Mouse (Mus musculus) retina, postnatal 7 days (tissue): ENCODE measurements around the gene Akr1b8.
"Not testable (repeated sequence)": the region's sequence is repeated elsewhere in the genome, so short reads cannot be mapped to it uniquely, and the experiment has no call there.

Source experiments
- DNase-seq: peaks from one replicate; pipeline ENCODE4 v3.0.0-alpha.2; 2012; ENCODE audit warnings: low read depth, low spot score

Akr1b8 gene

DNA sequence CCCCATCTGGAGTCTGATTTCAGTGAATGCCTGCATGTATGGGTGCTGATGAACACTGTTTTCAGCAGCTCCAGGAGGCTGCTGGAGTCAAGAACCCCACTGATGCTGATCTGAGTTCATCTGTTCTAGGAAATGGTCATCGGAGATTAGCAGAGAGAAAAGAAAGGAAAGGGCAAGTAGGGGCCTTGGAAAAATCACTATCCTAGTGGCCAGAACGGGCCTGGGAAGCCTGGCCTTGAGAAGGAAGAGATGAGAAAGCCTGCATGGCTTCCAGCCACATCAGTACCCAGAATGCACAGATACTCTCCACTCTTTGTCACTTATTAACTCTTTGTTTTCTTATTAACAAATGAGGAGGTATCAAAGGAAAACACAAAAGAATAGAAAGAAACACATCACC, 46.8 kb downstream of the Akr1b8 start:
- DNase-seq = no peak

DNA sequence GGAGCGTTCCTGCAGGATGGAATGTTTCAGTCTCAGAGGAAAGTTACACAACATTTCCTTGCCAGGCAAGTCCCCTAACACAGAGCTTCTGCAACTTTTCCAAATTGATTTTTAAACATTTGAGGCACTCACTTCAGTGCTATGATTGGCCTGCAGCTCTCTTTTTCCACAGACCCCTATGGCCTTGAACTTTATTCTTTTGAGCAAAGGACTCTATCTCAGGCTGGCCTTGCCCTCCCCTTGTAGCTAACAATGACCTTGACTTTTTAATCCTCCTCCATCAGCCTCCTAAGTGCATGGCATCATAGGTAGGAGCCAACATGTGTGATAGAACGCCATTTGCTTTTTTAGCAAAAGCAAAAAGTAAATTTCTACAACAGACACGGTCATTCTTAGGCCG, 52.8 kb downstream of the Akr1b8 start:
- DNase-seq = no peak

DNA sequence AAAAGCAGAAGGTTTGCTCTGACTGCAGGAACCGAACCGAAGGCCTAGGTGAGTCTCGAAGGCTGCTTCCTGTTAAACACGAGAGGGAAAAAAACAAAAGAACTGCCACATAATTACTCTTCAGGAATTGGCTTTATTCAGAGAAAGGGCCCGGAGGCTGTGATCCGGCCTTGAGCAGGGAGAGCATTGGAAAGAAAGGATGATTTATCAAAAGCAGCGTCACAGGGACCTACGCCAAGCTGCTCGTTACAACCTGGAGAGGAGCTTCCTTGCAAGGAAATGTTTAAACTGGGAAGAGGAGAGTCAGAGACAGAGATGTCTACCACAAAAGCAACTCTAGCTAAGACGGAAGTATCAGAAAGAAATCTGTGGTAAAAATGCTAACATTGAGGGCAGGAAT, 53.5 kb downstream of the Akr1b8 start:
- no peak for DNase-seq

DNA sequence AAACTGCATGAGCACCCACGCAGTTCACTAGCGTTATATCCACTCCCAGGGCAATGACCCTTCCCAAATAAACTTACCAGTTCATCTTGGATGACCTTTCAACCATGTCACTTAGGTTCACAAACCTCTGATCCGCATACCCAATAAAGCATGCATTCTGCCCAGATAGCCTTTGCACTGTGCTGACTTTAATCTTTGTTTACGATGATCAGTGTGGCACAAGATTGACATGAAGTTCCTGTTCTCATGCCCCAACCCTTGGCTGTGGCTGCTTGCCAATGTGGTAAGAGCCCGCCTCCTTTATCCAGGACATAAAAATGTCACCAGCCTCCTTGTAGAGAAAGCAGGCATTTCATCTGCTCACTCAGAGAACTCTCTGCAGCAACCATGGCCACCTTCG, 58.1 kb downstream of the Akr1b8 start, which contains the start of gene Akr1b7:
Akr1b7 (plus strand) TSS at position 312 of the 400 bp plus-strand sequence.
- DNase-seq = no peak

DNA sequence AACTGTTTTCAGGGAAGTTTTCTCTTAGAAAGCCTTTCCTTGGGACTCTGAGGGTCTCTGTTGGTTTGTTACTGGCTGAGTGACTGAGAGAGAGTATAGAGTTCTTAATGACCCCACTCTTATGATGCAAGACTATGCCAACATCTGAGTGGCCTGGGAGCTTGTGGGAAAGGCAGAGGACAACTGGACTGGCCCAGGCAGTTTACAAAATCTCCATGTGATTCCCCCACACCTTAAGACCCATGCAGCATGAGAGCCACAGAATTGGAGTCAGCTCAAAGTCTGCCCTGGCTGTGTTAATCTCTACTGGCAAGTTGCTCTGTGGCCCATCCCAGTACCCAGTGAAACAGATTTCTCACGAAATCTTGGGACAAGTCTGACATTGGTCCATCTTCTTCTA, 58.8 kb downstream of the Akr1b8 start:
- DNase-seq = no peak

DNA sequence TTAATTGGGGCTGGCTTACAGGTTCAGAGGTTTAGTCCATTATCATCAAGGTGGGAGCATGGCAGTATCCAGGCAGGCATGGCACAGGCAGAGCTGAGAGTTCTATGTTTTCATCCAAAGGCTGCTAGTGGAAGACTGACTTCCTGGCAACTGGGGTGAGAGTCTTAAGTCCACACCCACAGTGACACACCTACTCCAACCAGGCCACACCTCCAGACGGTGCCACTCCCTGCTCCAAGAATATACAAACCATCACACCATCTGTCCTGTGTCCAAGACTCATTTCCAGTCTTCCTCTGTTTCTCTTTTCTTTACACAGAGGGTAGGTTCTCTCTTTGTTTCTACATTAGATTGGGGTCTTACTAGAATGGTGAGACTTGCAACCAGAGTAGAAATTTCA, 59.5 kb downstream of the Akr1b8 start:
- not testable (repeated sequence) for DNase-seq

DNA sequence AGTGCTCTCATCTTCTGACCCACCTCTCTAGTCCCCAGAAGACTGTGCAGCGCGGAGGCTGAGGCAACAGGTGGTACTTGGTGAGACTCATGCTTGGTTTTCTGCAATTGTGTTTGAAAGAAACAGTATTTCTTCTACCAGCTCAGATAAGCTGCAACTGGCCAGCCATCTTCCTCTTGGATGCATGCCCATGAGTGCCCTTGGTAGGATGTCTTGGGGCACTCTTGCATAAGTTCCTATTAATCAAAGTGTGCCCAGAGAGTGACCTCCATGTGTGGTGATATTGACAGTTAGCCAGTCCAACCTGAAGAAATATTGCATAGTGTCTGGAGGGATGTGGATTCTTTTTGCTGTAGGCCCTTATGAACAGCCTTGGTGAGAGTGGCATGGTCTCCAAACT, 62.6 kb downstream of the Akr1b8 start:
- no peak for DNase-seq
